ENCODE assay signal across 7 mouse cellular contexts in the genomic region with DNA sequence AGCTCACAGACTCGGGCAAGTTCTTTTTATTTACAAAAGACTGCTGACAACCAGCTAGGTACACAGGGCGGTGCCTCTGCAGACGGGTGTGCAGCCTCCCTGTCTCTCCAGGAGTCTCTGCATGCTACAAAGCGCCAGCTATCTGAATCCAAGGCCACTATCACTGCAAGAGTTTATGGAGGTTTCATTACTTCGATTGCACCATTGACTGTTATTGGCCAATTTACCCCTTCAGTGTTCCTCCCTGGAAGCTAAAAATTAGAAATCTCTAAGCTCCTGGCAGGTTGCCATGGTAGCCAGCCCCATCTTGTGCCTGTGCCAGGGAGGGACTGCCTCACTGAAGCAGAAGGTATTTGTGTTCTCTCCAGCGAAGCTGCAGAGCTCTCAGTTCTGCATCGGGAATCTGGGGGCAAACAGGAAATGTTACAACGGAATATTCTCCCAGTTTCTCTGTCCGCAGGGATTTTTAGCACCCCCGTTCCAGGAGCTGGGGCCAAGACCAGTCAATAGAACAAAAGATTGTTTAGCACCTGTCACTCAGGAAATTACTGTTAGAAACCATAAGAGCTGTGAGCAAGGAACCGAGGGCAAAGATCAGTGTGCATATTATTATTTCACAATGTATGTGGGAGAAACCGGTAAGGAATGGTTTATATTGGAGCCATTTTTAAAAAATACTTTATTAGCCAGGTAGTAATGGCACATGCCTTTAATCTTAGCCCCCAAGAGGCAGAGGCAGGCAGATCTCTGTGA. TPM values are rescaled to one million over a fixed set of nuclear protein-coding genes. Genes with fewer than 3 reads are reported as not detected.
A peak's percentile ranks its signal among the peaks of the same experiment; 100 is the strongest.
DNase-seq lines count a peak whose midpoint lies in the region; ATAC-seq lines count a peak whose summit lies in the region.

No protein-coding gene starts in this region.

- DNase-seq in midbrain, embryonic 14.5 days = peak; percentile 69
- no peak for DNase-seq in midbrain, embryonic 10.5 days (ENCODE audit: low spot score)
- peak; percentile 86 for DNase-seq in large intestine, adult 2 months (ENCODE audit: low read depth, low spot score)
- DNase-seq in spleen, adult 12 weeks (ENCODE audit: low spot score) = no peak
- DNase-seq in thymus, postnatal 14 days = no peak

- H3K36me3 ChIP-seq in midbrain, embryonic 14.5 days (ENCODE audit: control insufficient read depth, insufficient read depth, low read length) = peaks cover 68% of the 10 kb centered on the region
- H3K36me3 ChIP-seq in midbrain, embryonic 10.5 days = peaks cover 71% of the 10 kb centered on the region
- peaks cover 13% of the 10 kb centered on the region for H3K36me3 ChIP-seq in forebrain, embryonic 16.5 days (ENCODE audit: control insufficient read depth, insufficient read depth)
- peaks cover 31% of the 10 kb centered on the region for H3K36me3 ChIP-seq in midbrain, embryonic 15.5 days (replicated peaks)

- no peak overlapping the region for H3K4me3 ChIP-seq in midbrain, embryonic 14.5 days (replicated peaks; ENCODE audit: low read depth, low read length)
- H3K4me3 ChIP-seq in midbrain, embryonic 10.5 days = no peak overlapping the region
- H3K4me3 ChIP-seq in forebrain, embryonic 16.5 days (replicated peaks; ENCODE audit: low read length) = no peak overlapping the region
- no peak overlapping the region for H3K4me3 ChIP-seq in midbrain, embryonic 15.5 days

- no peaks in the 10 kb centered on the region for H3K9me3 ChIP-seq in midbrain, embryonic 14.5 days (ENCODE audit: control insufficient read depth, low read length)
- no peaks in the 10 kb centered on the region for H3K9me3 ChIP-seq in midbrain, embryonic 10.5 days (replicated peaks)
- no peaks in the 10 kb centered on the region for H3K9me3 ChIP-seq in forebrain, embryonic 16.5 days (ENCODE audit: control insufficient read depth, low read length)
- H3K9me3 ChIP-seq in midbrain, embryonic 15.5 days = no peaks in the 10 kb centered on the region

- H3K4me1 ChIP-seq in midbrain, embryonic 14.5 days (ENCODE audit: control insufficient read depth, insufficient read depth, low read length) = no peaks in the 10 kb centered on the region
- H3K4me1 ChIP-seq in midbrain, embryonic 10.5 days = peaks cover 18% of the 10 kb centered on the region
- H3K4me1 ChIP-seq in forebrain, embryonic 16.5 days (replicated peaks; ENCODE audit: control insufficient read depth, insufficient read depth, low read length) = peaks cover 9% of the 10 kb centered on the region
- H3K4me1 ChIP-seq in midbrain, embryonic 15.5 days = no peaks in the 10 kb centered on the region

- ATAC-seq in midbrain, embryonic 14.5 days (ENCODE audit: low FRiP score, low TSS enrichment) = no peak
- ATAC-seq in forebrain, embryonic 16.5 days = peak; percentile 66; the same call in 1 of the 2 replicates
- 0 out of 2 replicates have a peak, but pooled peaks have one; percentile 50 for ATAC-seq in midbrain, embryonic 15.5 days (replicated peaks)

- WGBS in midbrain, embryonic 14.5 days = 73% methylated on average over 12 of the region's 12 CpGs
- whole genome bisulfite sequencing in midbrain, embryonic 10.5 days = 80% methylated on average over 12 of the region's 12 CpGs
- 32% methylated on average over 12 of the region's 12 CpGs for WGBS in forebrain, embryonic 16.5 days
- WGBS in large intestine, adult 2 months = 24% methylated on average over 12 of the region's 12 CpGs
- 66% methylated on average over 12 of the region's 12 CpGs for WGBS in midbrain, embryonic 15.5 days

- H3K27ac ChIP-seq in midbrain, embryonic 14.5 days (replicated peaks; ENCODE audit: low read depth, low read length) = 0 out of 2 replicates have a peak overlapping the region, but pooled peaks have one; percentile 41
- H3K27ac ChIP-seq in midbrain, embryonic 10.5 days (replicated peaks) = no peak overlapping the region
- peak overlapping the region; percentile 39 for H3K27ac ChIP-seq in forebrain, embryonic 16.5 days (ENCODE audit: low read length)
- peak overlapping the region; percentile 62 for H3K27ac ChIP-seq in midbrain, embryonic 15.5 days

- no peak overlapping the region for H3K9ac ChIP-seq in midbrain, embryonic 14.5 days (replicated peaks; ENCODE audit: low read length)
- no peak overlapping the region for H3K9ac ChIP-seq in forebrain, embryonic 16.5 days (replicated peaks; ENCODE audit: low read depth, low read length)
- no peak overlapping the region for H3K9ac ChIP-seq in midbrain, embryonic 15.5 days

- no peak overlapping the region for H3K4me2 ChIP-seq in midbrain, embryonic 14.5 days (ENCODE audit: low read length)
- no peak overlapping the region for H3K4me2 ChIP-seq in forebrain, embryonic 16.5 days (ENCODE audit: low read length)
- H3K4me2 ChIP-seq in midbrain, embryonic 15.5 days = no peak overlapping the region

- no peaks in the 10 kb centered on the region for H3K27me3 ChIP-seq in midbrain, embryonic 14.5 days (ENCODE audit: control insufficient read depth, insufficient read depth, low read length)
- no peaks in the 10 kb centered on the region for H3K27me3 ChIP-seq in midbrain, embryonic 10.5 days (ENCODE audit: low read depth, poor library complexity, severe bottlenecking)
- no peaks in the 10 kb centered on the region for H3K27me3 ChIP-seq in forebrain, embryonic 16.5 days (replicated peaks; ENCODE audit: control insufficient read depth, insufficient read depth, low read length)
- H3K27me3 ChIP-seq in midbrain, embryonic 15.5 days (replicated peaks) = no peaks in the 10 kb centered on the region

RNA-seq across cellular contexts. Expression of gene Rab3gap2, which starts 49.4 kb away (rescaled TPM):
- 20.6 and 26.5 TPM in 2 replicates for polyA plus RNA-seq in midbrain, embryonic 14.5 days (2014; fragmentation: Nextera tagmentation; extraction: Ambion mirVana)
- 19.5 and 21.4 TPM in 2 replicates for polyA plus RNA-seq in midbrain, embryonic 10.5 days (2016; fragmentation: Nextera tagmentation; extraction: Ambion mirVana)
- polyA plus RNA-seq in forebrain, embryonic 16.5 days (2015; fragmentation: Nextera tagmentation; extraction: Ambion mirVana) = 29.0 and 30.2 TPM in 2 replicates
- 18.2 and 31.0 TPM in 2 replicates for polyA plus RNA-seq in large intestine, adult 2 months (2012; rRNA removed)
- polyA plus RNA-seq in midbrain, embryonic 15.5 days (2015; fragmentation: Nextera tagmentation; extraction: Ambion mirVana) = 25.0 and 26.9 TPM in 2 replicates

Comparison
In these comparisons a context has a peak if more than half of its experiments do, and no peak if none do; other contexts are left out.
1. DNase-seq: peak in midbrain, embryonic 14.5 days (single experiment) and large intestine, adult 2 months (single experiment); none in midbrain, embryonic 10.5 days (single experiment), spleen, adult 12 weeks (single experiment) and thymus, postnatal 14 days (single experiment).